Mouse (Mus musculus) liver, postnatal 0 days (tissue): ENCODE measurements at regions not wholly inside any gene's neighbourhood (a gene's known extent, or its start where the extent isn't known, plus 50 kb on each side); places are given as distances from the start of the nearest gene placed in this dataset.
"Not testable (repeated sequence)": the region's sequence is repeated elsewhere in the genome, so short reads cannot be mapped to it uniquely, and the experiment has no call there.

ENCODE experiments used
- ATAC-seq: fragments of 200-750 bp; cut with Nextera tagmentation; 2 replicates; pipeline ENCODE4 v1.8.0; 2017; ENCODE audit warnings: mild to moderate bottlenecking, moderate library complexity
- DNase-seq: peaks from one replicate; pipeline ENCODE4 v3.0.0-alpha.2; 2016
- H3K27ac ChIP-seq: fragments of 300-500 bp; sonication (generic); 2 replicates; pipeline ENCODE4 v1.5.1; 2014; ENCODE audit warnings: antibody characterized with exemption, moderate library complexity, mild to moderate bottlenecking, low read depth
- H3K27me3 ChIP-seq: fragments of 300-500 bp; sonication (generic); 2 replicates; pipeline ENCODE4 v1.6.1; 2014; ENCODE audit warnings: low read length, control low read depth, mixed read lengths; ENCODE audit not compliant: insufficient read depth
- H3K36me3 ChIP-seq: fragments of 300-500 bp; sonication (generic); replicated peaks from 2 replicates; pipeline ENCODE4 v1.6.1; 2014; ENCODE audit warnings: mild to moderate bottlenecking, control low read depth, low read length, moderate library complexity, mixed read lengths; ENCODE audit not compliant: insufficient read depth
- H3K4me1 ChIP-seq: fragments of 300-500 bp; sonication (generic); 2 replicates; pipeline ENCODE4 v1.6.1; 2014; ENCODE audit warnings: antibody characterized with exemption, mild to moderate bottlenecking, control low read depth; ENCODE audit not compliant: insufficient read depth
- H3K4me2 ChIP-seq: fragments of 300-500 bp; sonication (generic); 2 replicates; pipeline ENCODE4 v1.6.1; 2014; ENCODE audit warnings: low read depth, mild to moderate bottlenecking, low read length, moderate library complexity, mixed read lengths
- H3K4me3 ChIP-seq: fragments of 300-500 bp; sonication (generic); 2 replicates; pipeline ENCODE4 v1.5.1; 2014; ENCODE audit warnings: low read depth, low read length
- H3K9ac ChIP-seq: fragments of 300-500 bp; sonication (generic); replicated peaks from 2 replicates; pipeline ENCODE4 v1.6.1; 2014; ENCODE audit warnings: mild to moderate bottlenecking, moderate library complexity
- H3K9me3 ChIP-seq: fragments of 300-500 bp; sonication (generic); 2 replicates; pipeline ENCODE4 v1.6.1; 2016; ENCODE audit warnings: mild to moderate bottlenecking, control low read depth, low read length, mixed read lengths
- CTCF ChIP-seq: sonication (generic); IDR thresholded peaks from 2 replicates; pipeline ENCODE4 v1.5.1; 2016; ENCODE audit warnings: antibody characterized with exemption, low read depth
- EP300 ChIP-seq: IDR thresholded peaks from 2 replicates; pipeline ENCODE4 v1.6.1; 2016; ENCODE audit warnings: antibody characterized with exemption, low read depth, mild to moderate bottlenecking
- WGBS: fragments of 180-500 bp; shearing (Covaris S2); extraction: QIAGEN DNeasy Blood & Tissue Kit; methylation state at CpG from one replicate; pipeline ENCODE4 v1.1.7; 2014; ENCODE audit not compliant: insufficient replicate concordance; 5-methylcytosine and 5-hydroxymethylcytosine counted together

GRCm38 (mm10) chr6:61042667-61043523, 118.1 kb downstream of the Mmrn1 start:
- H3K4me3 ChIP-seq = no peak overlapping the region
- H3K9ac ChIP-seq = no peak overlapping the region
- no peak overlapping the region for H3K4me2 ChIP-seq
- H3K4me1 ChIP-seq = no peaks in the 10 kb centered on the region
- H3K27me3 ChIP-seq = no peaks in the 10 kb centered on the region
- DNase-seq (no peak), ATAC-seq (no peak)
- WGBS = 74% methylated on average over 15 of the region's 15 CpGs
- H3K9me3 ChIP-seq = no peaks in the 10 kb centered on the region
- H3K36me3 ChIP-seq = no peaks in the 10 kb centered on the region
- no peak overlapping the region for H3K27ac ChIP-seq
- TF ChIP-seq EP300 (no peak), CTCF (no peak)

DNA sequence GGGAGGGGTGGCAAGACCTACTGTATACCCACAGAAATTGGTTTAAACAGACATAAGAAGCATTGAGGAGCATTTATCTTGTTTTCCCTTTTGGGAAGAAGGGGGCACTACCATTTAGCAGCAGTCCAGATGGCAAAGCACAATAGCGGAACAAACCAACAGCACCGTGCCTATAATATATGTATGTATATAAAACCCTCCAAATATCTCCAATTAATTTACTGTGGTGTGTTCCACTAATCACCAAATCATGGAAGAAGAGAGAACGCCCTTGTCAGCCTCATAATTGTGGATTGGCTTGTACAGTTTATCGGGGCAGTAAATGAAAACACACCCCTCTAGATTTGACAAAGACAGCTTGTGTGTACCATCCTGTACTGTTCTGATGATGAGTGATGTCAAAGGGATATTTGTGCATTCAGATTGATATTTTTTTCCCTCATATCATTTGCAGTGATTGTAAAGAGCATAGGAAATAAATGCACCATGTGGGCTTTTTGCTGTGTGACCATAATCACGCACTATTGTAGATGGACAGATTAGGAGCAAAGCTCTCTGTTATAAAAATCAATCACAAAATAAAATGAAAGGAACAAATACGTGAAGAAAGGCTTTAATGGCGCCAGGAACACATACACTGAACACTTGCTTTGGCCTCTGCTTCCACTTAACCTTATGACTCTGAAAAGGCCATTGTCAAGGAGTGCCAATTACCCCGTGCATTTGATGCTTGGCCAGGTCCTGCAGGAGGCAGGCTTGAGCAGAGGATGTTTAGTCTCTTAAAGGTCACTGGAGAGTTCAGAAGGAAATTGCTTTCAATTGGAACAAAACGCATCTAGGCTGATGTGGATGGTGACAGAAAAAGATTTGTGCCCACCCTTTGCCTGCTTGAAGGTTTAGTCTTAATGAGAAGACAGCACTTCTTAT, 119.0 kb downstream of the Mmrn1 start:
- ATAC-seq (no peak), DNase-seq (no peak)
- no peak for TF ChIP-seq CTCF
- TF ChIP-seq EP300 = no peak
- Histone ChIP-seq H3K27ac (no peak overlapping the region), H3K36me3 (no peaks in the 10 kb centered on the region), H3K9ac (no peak overlapping the region), H3K9me3 (no peaks in the 10 kb centered on the region), H3K4me3 (no peak overlapping the region), H3K4me2 (no peak overlapping the region), H3K4me1 (no peaks in the 10 kb centered on the region), H3K27me3 (no peaks in the 10 kb centered on the region)
- 75% methylated on average over 9 of the region's 9 CpGs for WGBS

DNA sequence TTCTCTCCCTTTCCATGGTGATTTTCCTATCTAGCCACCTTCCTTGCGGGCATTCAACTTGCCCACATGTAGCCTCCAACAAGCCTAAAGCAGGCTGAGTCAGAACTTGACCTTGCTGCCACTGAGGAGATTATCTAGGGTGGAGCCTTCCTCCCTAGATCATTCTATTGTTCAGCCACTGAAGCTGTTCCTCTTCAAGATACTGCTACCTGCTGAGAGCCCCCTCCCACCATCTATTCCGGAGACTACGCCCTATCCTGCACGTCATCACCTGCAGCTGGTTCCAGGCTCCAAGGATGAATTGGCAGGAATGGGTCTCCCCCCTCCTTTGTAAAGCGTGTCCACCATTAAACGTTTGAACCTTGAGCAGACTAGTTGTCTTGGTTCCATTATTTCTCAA, 122.9 kb downstream of the Mmrn1 start:
- not testable (repeated sequence) for DNase-seq, H3K36me3 ChIP-seq, H3K27ac ChIP-seq, ATAC-seq, H3K27me3 ChIP-seq, H3K4me1 ChIP-seq, H3K4me2 ChIP-seq, H3K9ac ChIP-seq, H3K9me3 ChIP-seq, H3K4me3 ChIP-seq
- WGBS = 75% methylated on average over 6 of the region's 6 CpGs

- Histone ChIP-seq H3K4me2 (no peak overlapping the region), H3K36me3 (no peaks in the 10 kb centered on the region), H3K27ac (no peak overlapping the region), H3K9me3 (no peaks in the 10 kb centered on the region), H3K4me1 (no peaks in the 10 kb centered on the region), H3K4me3 (no peak overlapping the region), H3K9ac (no peak overlapping the region), H3K27me3 (no peaks in the 10 kb centered on the region)
- DNase-seq (no peak), ATAC-seq (no peak)
- TF ChIP-seq EP300 = no peak
- peak; percentile 50 for TF ChIP-seq CTCF
- 26% methylated on average over 4 of the region's 4 CpGs for WGBS
These were observed 117.0 kb upstream of the Ccser1 start for GRCm38 (mm10) chr6:61063129-61063528.

GRCm38 (mm10) chr6:61065769-61066168, 114.4 kb upstream of the Ccser1 start:
- no peak overlapping the region for H3K27ac ChIP-seq
- no peaks in the 10 kb centered on the region for H3K4me1 ChIP-seq
- no peak overlapping the region for H3K9ac ChIP-seq
- TF ChIP-seq EP300 = no peak
- no peak for TF ChIP-seq CTCF
- H3K9me3 ChIP-seq = no peaks in the 10 kb centered on the region
- H3K27me3 ChIP-seq = no peaks in the 10 kb centered on the region
- no peak for DNase-seq
- H3K4me2 ChIP-seq = no peak overlapping the region
- ATAC-seq = no peak
- no peaks in the 10 kb centered on the region for H3K36me3 ChIP-seq
- no peak overlapping the region for H3K4me3 ChIP-seq

DNA sequence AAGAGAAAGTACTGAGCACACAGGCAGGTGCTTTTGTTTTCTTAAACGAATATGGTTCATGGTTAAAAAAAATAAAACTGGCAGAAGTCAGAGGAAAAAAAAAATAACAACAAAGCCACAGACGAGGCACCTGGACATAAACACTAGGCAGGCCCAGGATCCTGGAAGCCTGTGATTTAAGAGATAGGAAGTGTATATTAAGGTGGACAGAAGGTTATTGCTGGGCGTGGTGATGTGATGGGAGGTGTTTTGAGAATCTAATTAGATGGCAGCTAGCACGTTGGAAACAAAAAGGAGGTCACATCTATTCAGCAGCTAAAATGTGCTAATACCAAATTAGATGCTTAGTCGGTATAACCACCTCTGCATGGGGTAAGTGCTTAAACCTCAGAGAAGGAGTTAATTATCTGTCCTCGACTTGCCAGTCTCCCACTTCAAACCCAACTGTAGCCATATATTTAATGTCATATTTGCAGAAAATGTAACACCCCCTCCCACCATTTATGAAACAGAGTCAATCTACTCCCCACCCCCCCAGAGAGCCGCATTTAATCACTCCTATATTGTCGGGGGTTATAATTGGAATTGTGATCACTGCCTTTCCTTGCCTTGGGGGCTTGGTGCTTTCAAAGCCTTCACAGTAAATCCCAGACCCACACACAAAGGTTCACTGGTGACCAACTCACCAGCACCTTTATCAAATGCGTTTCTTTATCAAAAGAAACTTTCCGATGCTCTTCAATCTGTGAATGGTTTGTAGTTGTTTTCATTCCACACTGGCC, 113.4 kb upstream of the Ccser1 start:
- Histone ChIP-seq H3K9ac (no peak overlapping the region), H3K27me3 (no peaks in the 10 kb centered on the region), H3K4me3 (no peak overlapping the region), H3K36me3 (no peaks in the 10 kb centered on the region), H3K9me3 (no peaks in the 10 kb centered on the region), H3K27ac (no peak overlapping the region), H3K4me2 (no peak overlapping the region), H3K4me1 (no peaks in the 10 kb centered on the region)
- 67% methylated on average over 10 of the region's 10 CpGs for WGBS
- TF ChIP-seq CTCF (no peak), EP300 (no peak)
- ATAC-seq (no peak), DNase-seq (no peak)
